Mouse (Mus musculus) midbrain, embryonic 15.5 days (tissue): ENCODE measurements at regions not wholly inside any gene's neighbourhood (a gene's known extent, or its start where the extent isn't known, plus 50 kb on each side); places are given as distances from the start of the nearest gene placed in this dataset.

Source experiments
- ATAC-seq: fragments of 200-750 bp; cut with Nextera tagmentation; replicated peaks from 2 replicates; pipeline ENCODE4 v1.8.0; 2017; ENCODE audit warnings: moderate TSS enrichment
- H3K27ac ChIP-seq: fragments of 300-500 bp; sonication (generic); 2 replicates; pipeline ENCODE4 v1.5.1; 2015; ENCODE audit warnings: mild to moderate bottlenecking, inconsistent platforms
- H3K27me3 ChIP-seq: fragments of 300-500 bp; sonication (generic); replicated peaks from 2 replicates; pipeline ENCODE4 v1.6.1; 2015; ENCODE audit warnings: inconsistent platforms
- H3K36me3 ChIP-seq: fragments of 300-500 bp; sonication (generic); replicated peaks from 2 replicates; pipeline ENCODE4 v1.6.1; 2015; ENCODE audit warnings: inconsistent platforms
- H3K4me1 ChIP-seq: fragments of 300-500 bp; sonication (generic); 2 replicates; pipeline ENCODE4 v1.6.1; 2015; ENCODE audit warnings: inconsistent platforms
- H3K4me2 ChIP-seq: fragments of 300-500 bp; sonication (generic); 2 replicates; pipeline ENCODE4 v1.6.1; 2015; ENCODE audit warnings: inconsistent platforms, mild to moderate bottlenecking, moderate library complexity
- H3K4me3 ChIP-seq: fragments of 300-500 bp; sonication (generic); 2 replicates; pipeline ENCODE4 v1.5.1; 2015; ENCODE audit warnings: mild to moderate bottlenecking, inconsistent platforms
- H3K9ac ChIP-seq: fragments of 300-500 bp; sonication (generic); 2 replicates; pipeline ENCODE4 v1.6.1; 2015; ENCODE audit warnings: mild to moderate bottlenecking, inconsistent platforms
- H3K9me3 ChIP-seq: fragments of 300-500 bp; sonication (generic); 2 replicates; pipeline ENCODE4 v1.6.1; 2016; ENCODE audit warnings: inconsistent platforms
- WGBS: fragments of 180-500 bp; shearing (Covaris S2); methylation state at CpG from one replicate; pipeline ENCODE4 v1.1.7; 2015; ENCODE audit warnings: mixed read lengths; 5-methylcytosine and 5-hydroxymethylcytosine counted together

DNA sequence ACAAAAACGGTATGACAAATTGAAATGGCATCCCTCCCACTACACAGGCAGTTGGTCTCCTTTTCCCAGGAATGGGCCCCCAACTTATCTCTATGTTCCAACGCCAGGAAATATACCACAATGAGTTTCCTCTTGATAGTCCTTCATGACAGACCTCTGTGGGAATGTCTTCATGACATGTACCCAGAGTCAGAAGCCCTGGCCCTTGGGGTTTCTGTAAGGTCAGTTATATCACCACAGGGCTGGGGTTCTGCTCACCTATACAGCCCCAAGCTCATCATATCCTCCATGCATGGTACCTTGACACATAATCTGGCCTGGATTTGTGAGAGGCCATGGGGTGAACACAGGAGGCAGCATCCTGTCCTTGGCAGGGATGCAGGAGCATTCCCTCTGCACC is 64.2 kb upstream of the Irx6 start:
- no peaks in the 10 kb centered on the region for H3K9me3 ChIP-seq
- ATAC-seq = no peak

DNA sequence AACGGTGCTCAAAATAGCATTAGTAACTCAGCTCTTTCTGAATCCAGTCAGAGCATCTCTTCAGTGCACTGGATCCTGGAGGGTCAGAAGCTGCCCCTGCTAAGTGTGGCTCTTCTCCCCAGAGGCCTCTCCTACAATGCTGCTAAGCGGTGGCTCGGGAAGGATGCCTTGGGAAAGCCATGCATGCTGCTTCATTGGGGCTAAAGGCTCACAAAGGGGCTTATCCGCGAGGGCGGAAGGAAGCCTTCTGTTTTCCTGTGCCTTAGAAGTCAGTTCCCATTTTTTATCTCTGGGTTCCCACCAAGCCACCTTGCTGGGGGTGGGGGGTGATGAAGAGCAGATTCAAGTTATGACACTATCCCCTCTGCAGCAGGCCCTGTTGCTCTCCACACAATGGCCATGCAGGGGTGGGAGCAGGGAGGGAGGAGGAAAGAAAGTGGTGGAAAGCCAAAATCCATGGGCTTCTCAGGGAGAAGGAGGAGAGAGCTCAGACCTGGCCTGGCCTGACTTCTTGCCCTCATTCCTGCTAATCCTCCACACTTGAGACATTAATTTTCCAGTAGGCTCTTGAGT is 63.5 kb upstream of the Irx6 start:
- Histone ChIP-seq H3K9ac (no peak overlapping the region), H3K4me2 (no peak overlapping the region), H3K4me3 (no peak overlapping the region), H3K9me3 (no peaks in the 10 kb centered on the region), H3K27me3 (no peaks in the 10 kb centered on the region), H3K4me1 (peaks cover 3% of the 10 kb centered on the region; the same call in 1 of the 2 replicates), H3K27ac (no peak overlapping the region), H3K36me3 (no peaks in the 10 kb centered on the region)
- WGBS = 34% methylated on average over 6 of the region's 6 CpGs
- ATAC-seq = no peak

More for the DNA sequence above, 64.2 kb upstream of the Irx6 start:
- Histone ChIP-seq H3K36me3 (no peaks in the 10 kb centered on the region), H3K4me2 (no peak overlapping the region), H3K9ac (no peak overlapping the region), H3K4me3 (no peak overlapping the region), H3K27me3 (no peaks in the 10 kb centered on the region), H3K4me1 (peaks cover 3% of the 10 kb centered on the region; the same call in 1 of the 2 replicates), H3K27ac (no peak overlapping the region)
- WGBS = 86% methylated on average over 2 of the region's 2 CpGs

DNA sequence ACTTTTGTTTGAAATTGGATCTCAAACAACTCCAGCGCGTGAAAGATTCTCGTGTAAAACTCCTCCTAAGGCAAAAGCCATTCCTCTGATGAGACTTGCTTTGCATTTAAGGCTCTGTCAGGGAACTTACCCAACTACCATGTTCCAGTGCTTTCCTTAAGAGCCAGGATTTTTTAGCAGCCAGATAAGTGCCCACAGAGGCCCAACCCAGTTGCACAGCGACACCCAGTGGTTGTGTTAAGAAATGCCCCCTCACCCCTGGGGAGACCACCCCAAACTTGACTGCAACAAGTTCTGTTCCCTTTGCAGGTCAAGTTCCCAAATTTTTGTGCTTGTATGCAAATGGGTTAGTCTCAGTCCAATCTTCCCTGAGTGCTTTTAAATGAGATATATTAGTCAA is 60.6 kb upstream of the Irx6 start:
- Histone ChIP-seq H3K4me2 (no peak overlapping the region), H3K9ac (no peak overlapping the region), H3K27me3 (no peaks in the 10 kb centered on the region), H3K9me3 (no peaks in the 10 kb centered on the region), H3K4me1 (peaks cover 3% of the 10 kb centered on the region; the same call in 1 of the 2 replicates), H3K4me3 (no peak overlapping the region), H3K36me3 (no peaks in the 10 kb centered on the region), H3K27ac (no peak overlapping the region)
- WGBS = 39% methylated on average over 4 of the region's 4 CpGs
- no peak for ATAC-seq

DNA sequence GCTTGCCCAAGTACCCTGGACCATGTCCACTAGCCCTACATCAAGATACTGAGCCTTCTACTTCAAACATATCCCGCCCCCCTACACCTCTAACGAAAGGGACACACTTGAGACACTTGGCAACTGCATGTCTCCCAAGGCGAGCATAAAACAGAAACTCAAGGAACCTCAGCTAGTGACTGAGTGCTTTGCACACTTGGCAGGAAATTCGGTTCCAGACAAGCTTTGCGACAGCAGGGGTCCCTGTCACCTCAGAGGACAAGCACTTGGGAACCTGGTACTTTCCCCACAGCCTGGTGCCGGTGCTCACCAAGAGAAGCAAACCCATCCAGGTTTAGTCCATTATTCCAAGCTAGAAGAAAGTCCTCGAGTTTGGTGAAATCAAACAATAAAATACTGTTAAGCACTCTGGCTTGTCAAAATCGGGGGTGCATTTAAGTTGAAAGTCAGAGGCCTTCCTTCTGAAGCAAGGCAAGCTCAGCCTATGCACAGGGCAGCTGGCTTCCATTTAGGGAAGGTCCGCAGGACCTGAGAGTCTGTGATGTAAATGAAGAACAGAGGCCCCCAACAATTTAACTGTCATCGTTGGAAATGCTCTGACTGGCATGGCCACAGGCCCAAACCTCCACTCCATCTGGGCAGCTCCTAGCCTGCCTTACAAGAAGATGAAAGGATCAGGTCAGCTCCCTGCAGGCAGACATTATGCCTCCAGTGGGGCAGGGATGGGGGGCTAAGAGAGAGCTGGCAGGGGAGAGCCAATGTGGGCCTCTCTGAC is 57.6 kb upstream of the Irx6 start:
- no peaks in the 10 kb centered on the region for H3K4me1 ChIP-seq
- no peak overlapping the region for H3K27ac ChIP-seq
- ATAC-seq = no peak
- WGBS = 61% methylated on average over 10 of the region's 10 CpGs
- no peak overlapping the region for H3K9ac ChIP-seq
- no peaks in the 10 kb centered on the region for H3K9me3 ChIP-seq
- H3K36me3 ChIP-seq = no peaks in the 10 kb centered on the region
- H3K4me2 ChIP-seq = no peak overlapping the region
- no peaks in the 10 kb centered on the region for H3K27me3 ChIP-seq
- no peak overlapping the region for H3K4me3 ChIP-seq

DNA sequence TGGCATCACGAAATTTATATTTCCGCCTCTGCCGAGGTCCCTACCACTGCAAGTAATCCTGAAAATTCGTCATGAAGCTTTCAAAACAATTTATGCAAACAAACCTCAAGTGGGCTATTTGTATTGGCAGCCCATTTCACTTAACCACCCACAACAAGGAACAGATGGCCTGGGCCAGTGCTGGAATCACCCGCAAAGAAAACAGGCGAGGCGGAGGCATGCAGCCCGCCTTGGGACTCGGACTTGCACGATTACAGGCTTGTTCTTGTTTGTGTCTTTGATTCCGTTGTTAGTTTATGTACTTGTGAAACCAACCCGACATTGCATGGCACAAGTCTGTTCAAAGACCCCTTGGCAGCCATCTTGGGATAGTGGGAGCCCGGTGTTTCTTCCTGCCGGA is 55.8 kb upstream of the Irx6 start:
- H3K27me3 ChIP-seq = no peaks in the 10 kb centered on the region
- 78% methylated on average over 14 of the region's 14 CpGs for WGBS
- no peak overlapping the region for H3K4me2 ChIP-seq
- H3K27ac ChIP-seq = no peak overlapping the region
- H3K9me3 ChIP-seq = no peaks in the 10 kb centered on the region
- no peaks in the 10 kb centered on the region for H3K36me3 ChIP-seq
- H3K4me3 ChIP-seq = no peak overlapping the region
- H3K4me1 ChIP-seq = no peaks in the 10 kb centered on the region
- H3K9ac ChIP-seq = no peak overlapping the region
- no peak for ATAC-seq
